Mouse (Mus musculus) spleen, adult 2 months (tissue): ENCODE measurements around the gene Gpr108.

Experiments
- CTCF ChIP-seq: fragments of 200-500 bp; IDR thresholded peaks from 2 replicates; pipeline ENCODE4 v1.5.1; 2011; ENCODE audit warnings: mild to moderate bottlenecking, inconsistent platforms; ENCODE audit not compliant: insufficient read depth, insufficient read length, insufficient replicate concordance; ENCODE audit errors: extremely low read depth
- POLR2A ChIP-seq: fragments of 200-500 bp; IDR thresholded peaks from 2 replicates; pipeline ENCODE4 v1.6.1; 2011; ENCODE audit warnings: low read depth, low read length, inconsistent platforms

- TF ChIP-seq CTCF, result no peak
- TF ChIP-seq POLR2A, result no peak
Observed at GRCm38 (mm10) chr17:57230728-57231125, 17.5 kb downstream of the Gpr108 start.
